In genomic region chr16:30644981-30645380, GRCm38 (mm10) we compare ENCODE assay signal across 28 mouse cellular contexts. TPM values are rescaled to one million over a fixed set of nuclear protein-coding genes. Genes with fewer than 3 reads are reported as not detected.
A peak's percentile ranks its signal among the peaks of the same experiment; 100 is the strongest.
DNase-seq lines count a peak whose midpoint lies in the region; ATAC-seq and TF ChIP-seq lines count a peak whose summit lies in the region.
"Had no signal": no experiment of that assay in that cellular context is flagged by ENCODE, and none has a peak within 500 bp of the region (broad histone marks: within the 10 kb centered on the region; RNA-seq: fewer than 3 reads in every experiment).

No protein-coding gene starts in this region.

- H3K27me3 ChIP-seq in CH12.LX (replicated peaks), result no peaks in the 10 kb centered on the region
- no peaks in the 10 kb centered on the region for H3K27me3 ChIP-seq in intestine, postnatal 0 days (replicated peaks; ENCODE audit: control insufficient read depth, insufficient read depth, low read length)
- no peaks in the 10 kb centered on the region for H3K27me3 ChIP-seq in midbrain, embryonic 15.5 days (replicated peaks)
- H3K27me3 ChIP-seq: heart, embryonic 12.5 days; heart, embryonic 15.5 days; hindbrain, embryonic 13.5 days; Patski had no signal

- H3K79me2 ChIP-seq in CH12.LX (replicated peaks; ENCODE audit: control insufficient read depth, extremely low read depth, insufficient read depth, poor library complexity, severe bottlenecking), result no peaks in the 10 kb centered on the region

- H3K4me2 ChIP-seq in CH12.LX (ENCODE audit: insufficient read depth, low read depth, poor library complexity, severe bottlenecking), result no peak overlapping the region
- H3K4me2 ChIP-seq in intestine, postnatal 0 days (replicated peaks; ENCODE audit: low read depth), result no peak overlapping the region
- no peak overlapping the region for H3K4me2 ChIP-seq in midbrain, embryonic 15.5 days
- H3K4me2 ChIP-seq: heart, embryonic 12.5 days; heart, embryonic 15.5 days; hindbrain, embryonic 13.5 days had no signal

- peak; percentile 36; the same call in 1 of the 2 replicates for TF ChIP-seq POLR2A in CH12.LX (IDR thresholded peaks at IDR 0.05; ENCODE audit: low read depth, low read length)

- DNase-seq in B cell, adult 2 months, result peak; percentile 58
- DNase-seq in CH12.LX (ENCODE audit: extremely low read depth) (peak; percentile 79), ES-E14 (ENCODE audit: low read depth, low spot score) (no peak)
- DNase-seq in urinary bladder, adult 2 months (ENCODE audit: low spot score), result no peak
- DNase-seq in left cerebral cortex, adult 11 months (ENCODE audit: low spot score), result no peak
- DNase-seq: adrenal gland, adult 8-10 months; adrenal gland, postnatal 25 days; cerebellum, adult 11-12 months; cerebellum, adult 8-10 months; cerebellum, postnatal 14 days; forebrain, postnatal 0 days; gastrocnemius, postnatal 25 days; heart, adult 18-20 months; heart, postnatal 10 days; heart, postnatal 36 days had no signal

- H3K36me3 ChIP-seq in CH12.LX (replicated peaks in 1 of 2; ENCODE audit: control insufficient read depth in 1 of 2, insufficient read depth in 1 of 2, low read length in 1 of 2) (no peaks in the 10 kb centered on the region), ES-E14 (ENCODE audit: control insufficient read depth, insufficient read depth, low read length, poor library complexity, severe bottlenecking) (no peaks in the 10 kb centered on the region; the same call in 1 of the 2 replicates)
- no peaks in the 10 kb centered on the region for H3K36me3 ChIP-seq in intestine, postnatal 0 days (ENCODE audit: control insufficient read depth, insufficient read depth)
- no peaks in the 10 kb centered on the region for H3K36me3 ChIP-seq in midbrain, embryonic 15.5 days (replicated peaks)
- H3K36me3 ChIP-seq: forebrain, embryonic 10.5 days; G1E; heart, embryonic 12.5 days; heart, embryonic 15.5 days; hindbrain, embryonic 10.5 days; hindbrain, embryonic 13.5 days had no signal

- TF ChIP-seq CTCF in CH12.LX (conservative IDR thresholded peaks at IDR 0.05 in 1 of 2, IDR thresholded peaks at IDR 0.05 in 1 of 2; ENCODE audit: low read depth in 2 of 2, low read length in 2 of 2), result no peak
- no peak for TF ChIP-seq CTCF in intestine, postnatal 0 days (IDR thresholded peaks at IDR 0.05; ENCODE audit: low read depth)

- H3K9ac ChIP-seq in CH12.LX (ENCODE audit: insufficient read depth, low read depth) (no peak overlapping the region), ES-E14 (ENCODE audit: insufficient read depth, low read depth, low read length, poor library complexity, severe bottlenecking) (no peak overlapping the region)
- H3K9ac ChIP-seq in intestine, postnatal 0 days (ENCODE audit: low read depth, low read length), result no peak overlapping the region
- no peak overlapping the region for H3K9ac ChIP-seq in midbrain, embryonic 15.5 days
- H3K9ac ChIP-seq: forebrain, postnatal 0 days; heart, embryonic 12.5 days; heart, embryonic 15.5 days; hindbrain, embryonic 13.5 days had no signal

- in situ Hi-C loops in CH12.LX (cut with MboI; ENCODE audit: low pct_ligation_motif_present, low pct_unique_long_range_greater_than_20kb, low sequenced_read_pairs), result no loop called here
- in situ Hi-C loops in ES-E14 (cut with MboI; ENCODE audit: low sequenced_read_pairs in 2 of 2, unreplicated experiment in 2 of 2), result no loop called here

- TF ChIP-seq EP300 in CH12.LX (IDR thresholded peaks at IDR 0.05; ENCODE audit: low read length), result no peak

- ATAC-seq in neutrophil, adult 5-6 weeks (ENCODE audit: extremely low read depth, insufficient number of reproducible peaks, low FRiP score, poor library complexity, severe bottlenecking), result peak; percentile 31; the same call in 1 of the 2 replicates
- no peak for ATAC-seq in intestine, postnatal 0 days
- no peak for ATAC-seq in midbrain, embryonic 15.5 days (replicated peaks)
- ATAC-seq: activated CD4-positive, CD25-positive, alpha-beta regulatory T cell, adult 4 months; forebrain, embryonic 14.5 days; forebrain, postnatal 0 days; hindbrain, embryonic 16.5 days; Patski had no signal

- peak overlapping the region; percentile 84; the same call in 1 of the 2 replicates for H3K27ac ChIP-seq in CH12.LX (ENCODE audit: insufficient read depth, low read depth)
- peak overlapping the region; percentile 76 for H3K27ac ChIP-seq in ES-E14 (ENCODE audit: insufficient read depth, low read depth, low read length, poor library complexity, severe bottlenecking)
- H3K27ac ChIP-seq in intestine, postnatal 0 days (ENCODE audit: low read depth, low read length), result no peak overlapping the region
- no peak overlapping the region for H3K27ac ChIP-seq in midbrain, embryonic 15.5 days
- H3K27ac ChIP-seq: forebrain, embryonic 10.5 days; heart, embryonic 15.5 days; hindbrain, embryonic 10.5 days; hindbrain, embryonic 13.5 days had no signal

- dilution Hi-C loops in CH12.LX (cut with MboI; ENCODE audit: extremely low pct_ligation_motif_present, extremely low pct_unique_long_range_greater_than_20kb, low sequenced_read_pairs), result no loop called here

- WGBS in intestine, postnatal 0 days, result over 99% methylated on average over 4 of the region's 4 CpGs
- WGBS in midbrain, embryonic 15.5 days, result 98% methylated on average over 4 of the region's 4 CpGs

- H3K4me1 ChIP-seq in CH12.LX (ENCODE audit: control insufficient read depth in 1 of 2, insufficient read depth in 2 of 2), result peaks cover 15 to 48% of the 10 kb centered on the region in 2 experiments
- peaks cover 4 to 13% of the 10 kb centered on the region in 2 experiments; a peak in 3 of 4 replicates for H3K4me1 ChIP-seq in ES-E14 (ENCODE audit: control insufficient read depth in 2 of 2, insufficient read depth in 2 of 2, low read length in 2 of 2, poor library complexity in 1 of 2)
- no peaks in the 10 kb centered on the region for H3K4me1 ChIP-seq in intestine, postnatal 0 days (replicated peaks; ENCODE audit: control insufficient read depth, insufficient read depth, low read length)
- H3K4me1 ChIP-seq in midbrain, embryonic 15.5 days, result peaks cover 5% of the 10 kb centered on the region; the same call in 1 of the 2 replicates
- H3K4me1 ChIP-seq: heart, embryonic 15.5 days had no signal

- H3K9me3 ChIP-seq in CH12.LX (replicated peaks; ENCODE audit: low read length) (peaks cover 35% of the 10 kb centered on the region), ES-E14 (ENCODE audit: control insufficient read depth, insufficient read depth, low read depth, low read length) (no peaks in the 10 kb centered on the region)
- H3K9me3 ChIP-seq in intestine, postnatal 0 days (ENCODE audit: control insufficient read depth), result no peaks in the 10 kb centered on the region
- no peaks in the 10 kb centered on the region for H3K9me3 ChIP-seq in midbrain, embryonic 15.5 days
- H3K9me3 ChIP-seq: heart, embryonic 15.5 days had no signal

- H3K4me3 ChIP-seq in CH12.LX (replicated peaks in 1 of 3; ENCODE audit: low read depth in 2 of 3, low read length in 2 of 3, poor library complexity in 1 of 3), result no peak overlapping the region
- H3K4me3 ChIP-seq in ES-E14 (ENCODE audit: insufficient read depth in 1 of 2, low read depth in 1 of 2, low read length in 2 of 2, poor library complexity in 1 of 2, severe bottlenecking in 1 of 2), result no peak overlapping the region
- no peak overlapping the region for H3K4me3 ChIP-seq in intestine, postnatal 0 days (ENCODE audit: low read depth, low read length)
- H3K4me3 ChIP-seq in midbrain, embryonic 15.5 days, result no peak overlapping the region
- H3K4me3 ChIP-seq: forebrain, embryonic 10.5 days; heart, embryonic 12.5 days; heart, embryonic 15.5 days; hindbrain, embryonic 10.5 days; hindbrain, embryonic 13.5 days had no signal

- TF ChIP-seq RAD21 in CH12.LX (IDR thresholded peaks at IDR 0.05; ENCODE audit: low read depth, low read length), result no peak

TF ChIP-seq in CH12.LX, 34 proteins besides CTCF, POLR2A, EP300 and RAD21 (continues in another document):
- TF ChIP-seq CHD2 (IDR thresholded peaks at IDR 0.05; ENCODE audit: low read length), result no peak
- TF ChIP-seq USF1 (IDR thresholded peaks at IDR 0.05; ENCODE audit: low read depth, low read length), result no peak
- no peak for TF ChIP-seq MAFK (IDR thresholded peaks at IDR 0.05; ENCODE audit: insufficient replicate concordance, low read length)
- TF ChIP-seq MXI1 (IDR thresholded peaks at IDR 0.05; ENCODE audit: low read depth, low read length), result no peak
- TF ChIP-seq SMC3 (IDR thresholded peaks at IDR 0.05; ENCODE audit: low read depth, low read length), result no peak
- TF ChIP-seq MAX (IDR thresholded peaks at IDR 0.05; ENCODE audit: low read length), result no peak
- TF ChIP-seq MYC (IDR thresholded peaks at IDR 0.05; ENCODE audit: low read depth, low read length), result no peak
- no peak for TF ChIP-seq BHLHE40 (IDR thresholded peaks at IDR 0.05; ENCODE audit: low read depth, low read length)

TF ChIP-seq in ES-E14, 5 proteins besides CTCF, POLR2A, EP300 and RAD21:
- no peak for TF ChIP-seq CHD2 (IDR thresholded peaks at IDR 0.05; ENCODE audit: low read depth, low read length)

RNA-seq across cellular contexts. Expression of gene Fam43a, which starts 45.5 kb away (rescaled TPM):
- 82.2 and 106 TPM in 2 replicates for total RNA-seq in CH12.LX (2012; rRNA removed)
- total RNA-seq in CH12.LX (2014; rRNA removed), result 77.1 and 82.1 TPM in 2 replicates
- 106 and 121 TPM in 2 replicates for polyA plus RNA-seq in CH12.LX (2012; ENCODE audit: insufficient read length, low read depth)
- total RNA-seq in ES-E14 (2012; rRNA removed), result 20.1 and 22.2 TPM in 2 replicates
- 43.5 and 46.5 TPM in 2 replicates for total RNA-seq in neutrophil, adult 5-6 weeks (2017)
- polyA plus RNA-seq in urinary bladder, adult 2 months (2012; rRNA removed), result 9.3 and 9.7 TPM in 2 replicates
- 5.6 and 5.9 TPM in 2 replicates for polyA plus RNA-seq in intestine, postnatal 0 days (2015; fragmentation: Nextera tagmentation; extraction: Ambion mirVana)
- 15.9 and 17.4 TPM in 2 replicates for polyA plus RNA-seq in midbrain, embryonic 15.5 days (2015; fragmentation: Nextera tagmentation; extraction: Ambion mirVana)
- total RNA-seq: G1E had no signal

RNA-seq across cellular contexts. Expression of gene Lsg1, which starts 57.6 kb away (rescaled TPM):
- total RNA-seq in CH12.LX (2012; rRNA removed), result 58.4 and 70.8 TPM in 2 replicates
- 94.7 and 106 TPM in 2 replicates for total RNA-seq in CH12.LX (2014; rRNA removed)
- 189 and 261 TPM in 2 replicates for polyA plus RNA-seq in CH12.LX (2012; ENCODE audit: insufficient read length, low read depth)
- 78.0 and 87.2 TPM in 2 replicates for total RNA-seq in ES-E14 (2012; rRNA removed)
- total RNA-seq in neutrophil, adult 5-6 weeks (2017), result 58.8 and 71.8 TPM in 2 replicates
- 22.0 and 22.5 TPM in 2 replicates for polyA plus RNA-seq in urinary bladder, adult 2 months (2012; rRNA removed)
- polyA plus RNA-seq in intestine, postnatal 0 days (2015; fragmentation: Nextera tagmentation; extraction: Ambion mirVana), result 23.1 and 24.5 TPM in 2 replicates
- 46.0 and 47.6 TPM in 2 replicates for polyA plus RNA-seq in midbrain, embryonic 15.5 days (2015; fragmentation: Nextera tagmentation; extraction: Ambion mirVana)

Comparison
In these comparisons a context has a peak if more than half of its experiments do, and no peak if none do; other contexts are left out.
1. DNase-seq: peak in B cell, adult 2 months (2 of 2) and CH12.LX (single experiment); none in ES-E14 (single experiment), urinary bladder, adult 2 months (single experiment) and left cerebral cortex, adult 11 months (single experiment).
2. H3K27ac ChIP-seq: peak in CH12.LX (single experiment) and ES-E14 (single experiment); none in intestine, postnatal 0 days (single experiment) and midbrain, embryonic 15.5 days (single experiment).